Mouse (Mus musculus) intestine, embryonic 14.5 days (tissue): ENCODE data around the gene Cox8a. TPM values are rescaled to one million over a fixed set of nuclear protein-coding genes. Genes with fewer than 3 reads are reported as not detected.

Experiments used
- ATAC-seq: fragments of 200-750 bp; cut with Nextera tagmentation; replicated peaks from 2 replicates; pipeline ENCODE4 v1.8.0; 2017; ENCODE audit warnings: low read depth, moderate number of reproducible peaks, moderate TSS enrichment, moderate library complexity; ENCODE audit not compliant: low FRiP score, low TSS enrichment
- DNase-seq: peaks from one replicate; pipeline ENCODE4 v3.0.0-alpha.2; 2018; ENCODE audit warnings: low spot score
- H3K27ac ChIP-seq: fragments of 300-500 bp; sonication (generic); 2 replicates; pipeline ENCODE4 v1.5.1; 2014; ENCODE audit warnings: low read depth, mild to moderate bottlenecking, control low read depth
- H3K27me3 ChIP-seq: fragments of 300-500 bp; sonication (generic); replicated peaks from 2 replicates; pipeline ENCODE4 v1.6.1; 2014; ENCODE audit warnings: low read length, control low read depth; ENCODE audit not compliant: control insufficient read depth, insufficient read depth
- H3K36me3 ChIP-seq: fragments of 300-500 bp; sonication (generic); 2 replicates; pipeline ENCODE4 v1.6.1; 2014; ENCODE audit warnings: low read length, control low read depth; ENCODE audit not compliant: control insufficient read depth, insufficient read depth
- H3K4me1 ChIP-seq: fragments of 300-500 bp; sonication (generic); replicated peaks from 2 replicates; pipeline ENCODE4 v1.6.1; 2014; ENCODE audit warnings: low read length, control low read depth, mixed read lengths; ENCODE audit not compliant: control insufficient read depth, insufficient read depth
- H3K4me2 ChIP-seq: fragments of 300-500 bp; sonication (generic); 2 replicates; pipeline ENCODE4 v1.6.1; 2014; ENCODE audit warnings: low read length
- H3K4me3 ChIP-seq: fragments of 300-500 bp; sonication (generic); 2 replicates; pipeline ENCODE4 v1.5.1; 2014; ENCODE audit warnings: low read depth, low read length, control low read depth, mixed read lengths
- H3K9ac ChIP-seq: fragments of 300-500 bp; sonication (generic); 2 replicates; pipeline ENCODE4 v1.6.1; 2014; ENCODE audit warnings: mild to moderate bottlenecking, low read length
- H3K9me3 ChIP-seq: fragments of 300-500 bp; sonication (generic); 2 replicates; pipeline ENCODE4 v1.6.1; 2016; ENCODE audit warnings: low read length, control low read depth; ENCODE audit not compliant: control insufficient read depth
- WGBS: fragments of 180-500 bp; shearing (Covaris S2); extraction: QIAGEN DNeasy Blood & Tissue Kit; methylation state at CpG from one replicate; pipeline ENCODE4 v1.1.7; 2014; 5-methylcytosine and 5-hydroxymethylcytosine counted together
- polyA plus RNA-seq: library from polyadenylated mRNA; unstranded; fragments of >200 nt; fragmentation: Nextera tagmentation; extraction: Ambion mirVana; gene quantifications from 2 replicates; pipeline ENCODE4 v1.2.1, GENCODE M21; 2014

The Cox8a gene
- polyA plus RNA-seq = 1,241 and 1,347 TPM in 2 replicates

- Histone ChIP-seq H3K4me1 (peaks cover 21% of the 10 kb centered on the region), H3K27me3 (no peaks in the 10 kb centered on the region), H3K27ac (peak within 1 kb of the TSS; percentile 83), H3K9me3 (no peaks in the 10 kb centered on the region), H3K4me2 (peak within 1 kb of the TSS; percentile 77), H3K9ac (peak within 1 kb of the TSS; percentile 81), H3K36me3 (peaks cover 33% of the 10 kb centered on the region), H3K4me3 (peak within 1 kb of the TSS; percentile 89)
- DNase-seq (peak; percentile 95), ATAC-seq (peak; percentile 96)
- WGBS = under 1% methylated on average over 50 of the region's 50 CpGs
Measured at GRCm38 (mm10) chr19:7217162-7217925, at the start of gene Cox8a. Gene Cox8a, minus strand, starts transcription at chr19:7217616.

- Histone ChIP-seq H3K4me3 (no peak overlapping the region), H3K27ac (peak overlapping the region; percentile 86), H3K4me1 (peaks cover 49% of the 10 kb centered on the region), H3K4me2 (peak overlapping the region; percentile 35; the same call in 1 of the 2 replicates), H3K36me3 (peaks cover 5% of the 10 kb centered on the region; the same call in 1 of the 2 replicates), H3K9me3 (no peaks in the 10 kb centered on the region), H3K27me3 (no peaks in the 10 kb centered on the region), H3K9ac (no peak overlapping the region)
- ATAC-seq (no peak), DNase-seq (peak; percentile 67)
- WGBS = 63% methylated on average over 4 of the region's 4 CpGs
Measured at GRCm38 (mm10) chr19:7266421-7266831, 49.0 kb upstream of the Cox8a start.

GRCm38 (mm10) chr19:7265478-7266191, 48.2 kb upstream of the Cox8a start:
- WGBS = 19% methylated on average over 14 of the region's 14 CpGs
- H3K27me3 ChIP-seq = no peaks in the 10 kb centered on the region
- peaks cover 49% of the 10 kb centered on the region for H3K4me1 ChIP-seq
- H3K9me3 ChIP-seq = no peaks in the 10 kb centered on the region
- H3K36me3 ChIP-seq = no peaks in the 10 kb centered on the region; the same call in 1 of the 2 replicates
- DNase-seq = peak; percentile 80
- H3K27ac ChIP-seq = peak overlapping the region; percentile 86
- H3K4me3 ChIP-seq = no peak overlapping the region
- peak overlapping the region; percentile 35 for H3K4me2 ChIP-seq
- ATAC-seq = peak; percentile 14; the same call in 1 of the 2 replicates
- H3K9ac ChIP-seq = peak overlapping the region; percentile 20; the same call in 1 of the 2 replicates

GRCm38 (mm10) chr19:7264766-7265331, 47.4 kb upstream of the Cox8a start:
- DNase-seq = peak; percentile 60
- H3K27ac ChIP-seq = peak overlapping the region; percentile 86
- no peak overlapping the region for H3K9ac ChIP-seq

DNA sequence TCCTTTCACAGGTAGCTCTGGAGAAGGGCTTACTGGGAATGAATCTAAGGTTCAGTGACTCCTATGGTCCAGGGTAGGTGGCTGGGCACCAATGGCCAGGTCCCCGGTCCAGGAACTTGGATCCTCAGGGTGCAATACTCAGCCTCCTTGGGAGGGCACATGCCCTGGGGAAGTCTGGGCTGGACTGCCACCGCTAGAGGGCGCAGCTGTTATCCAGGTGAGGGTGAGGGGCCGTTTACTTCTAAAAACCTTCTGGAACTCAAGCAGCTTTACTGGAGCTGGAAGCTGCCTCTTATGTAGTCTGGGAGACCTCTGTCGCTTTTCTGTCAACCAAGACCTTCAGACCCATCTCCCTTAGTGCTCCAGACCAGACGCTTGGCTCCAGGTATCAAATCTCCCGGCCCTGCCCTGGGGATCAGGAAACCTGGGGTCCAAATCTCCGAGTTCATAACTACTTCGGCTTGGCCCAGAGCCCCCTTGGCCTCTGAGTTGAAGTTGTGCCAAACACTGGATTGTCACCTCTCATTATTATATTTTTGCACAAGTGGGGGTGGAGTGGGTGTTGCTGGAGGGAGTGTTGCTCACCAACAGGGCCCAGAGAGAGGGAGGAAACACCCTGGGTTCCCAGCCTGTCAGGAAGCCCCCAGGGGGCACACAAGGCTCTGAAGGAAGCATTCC, 46.8 kb upstream of the Cox8a start:
- Histone ChIP-seq H3K4me2 (no peak overlapping the region), H3K4me1 (peaks cover 40% of the 10 kb centered on the region), H3K9ac (no peak overlapping the region), H3K27me3 (no peaks in the 10 kb centered on the region), H3K27ac (0 out of 2 replicates have a peak overlapping the region, but pooled peaks have one; percentile 33), H3K4me3 (no peak overlapping the region), H3K9me3 (no peaks in the 10 kb centered on the region), H3K36me3 (no peaks in the 10 kb centered on the region)
- DNase-seq (peak; percentile 95), ATAC-seq (0 out of 2 replicates have a peak, but pooled peaks have one; percentile 24)
- WGBS = 19% methylated on average over 9 of the region's 9 CpGs

More at GRCm38 (mm10) chr19:7264766-7265331, 47.4 kb upstream of the Cox8a start:
- no peak overlapping the region for H3K4me3 ChIP-seq
- peaks cover 47% of the 10 kb centered on the region for H3K4me1 ChIP-seq
- H3K36me3 ChIP-seq = no peaks in the 10 kb centered on the region
- ATAC-seq = no peak
- WGBS = 24% methylated on average over 6 of the region's 6 CpGs
- no peak overlapping the region for H3K4me2 ChIP-seq
- no peaks in the 10 kb centered on the region for H3K27me3 ChIP-seq
- no peaks in the 10 kb centered on the region for H3K9me3 ChIP-seq

GRCm38 (mm10) chr19:7262592-7262991, 45.2 kb upstream of the Cox8a start:
- DNase-seq (no peak), ATAC-seq (no peak)
- Histone ChIP-seq H3K4me1 (peaks cover 35% of the 10 kb centered on the region), H3K9ac (no peak overlapping the region), H3K4me3 (no peak overlapping the region), H3K36me3 (no peaks in the 10 kb centered on the region), H3K27ac (no peak overlapping the region), H3K4me2 (no peak overlapping the region), H3K9me3 (no peaks in the 10 kb centered on the region), H3K27me3 (no peaks in the 10 kb centered on the region)
- 95% methylated on average over 1 of the region's 1 CpGs for WGBS

DNA sequence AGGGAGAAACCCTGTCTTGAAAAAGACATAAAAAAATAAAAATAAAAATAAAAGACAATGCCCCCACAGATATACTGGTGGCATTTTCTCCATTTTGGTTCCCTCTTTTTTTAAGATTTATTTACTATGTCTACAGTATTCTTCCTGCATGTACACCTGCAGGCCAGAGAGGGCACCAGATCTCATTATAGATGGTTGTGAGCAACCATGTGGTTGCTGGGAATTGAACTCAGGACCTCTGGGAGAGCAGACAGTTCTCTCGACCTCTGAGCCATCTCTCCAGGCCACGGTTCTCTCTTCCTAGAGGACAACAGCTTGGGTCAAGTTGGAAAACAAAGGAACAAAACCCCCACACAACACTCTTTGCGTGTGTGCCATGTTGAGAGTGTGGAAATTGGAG, 44.5 kb upstream of the Cox8a start:
- no peaks in the 10 kb centered on the region for H3K9me3 ChIP-seq
- 89% methylated on average over 3 of the region's 3 CpGs for WGBS
- no peak for ATAC-seq

DNA sequence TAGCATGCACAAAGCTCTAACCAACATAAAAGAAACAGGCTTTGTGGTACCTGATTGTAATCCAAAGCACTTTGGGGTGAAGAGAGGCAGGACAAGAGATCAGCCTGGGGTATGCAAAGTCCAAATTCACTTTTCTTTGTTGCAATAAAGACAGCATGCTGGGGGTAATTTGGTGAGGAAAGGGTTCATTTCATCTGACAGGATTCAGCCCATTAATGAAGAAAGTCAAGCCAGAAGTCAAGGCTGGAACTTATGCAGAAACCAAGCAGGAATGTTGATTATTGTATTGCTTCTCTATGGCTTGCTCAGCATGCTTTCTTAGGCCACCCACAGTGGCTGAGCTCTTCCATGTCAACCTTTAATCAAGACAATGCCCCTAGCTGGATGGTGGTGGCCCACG, 44.1 kb upstream of the Cox8a start:
- H3K4me1 ChIP-seq = peaks cover 24% of the 10 kb centered on the region
- WGBS = 92% methylated on average over 1 of the region's 1 CpGs
- H3K27me3 ChIP-seq = no peaks in the 10 kb centered on the region
- ATAC-seq (no peak), DNase-seq (no peak)
- no peak overlapping the region for H3K27ac ChIP-seq
- no peak overlapping the region for H3K4me2 ChIP-seq
- no peaks in the 10 kb centered on the region for H3K9me3 ChIP-seq
- H3K9ac ChIP-seq = no peak overlapping the region
- H3K4me3 ChIP-seq = no peak overlapping the region
- H3K36me3 ChIP-seq = no peaks in the 10 kb centered on the region

More for the DNA sequence above, 44.5 kb upstream of the Cox8a start:
- Histone ChIP-seq H3K9ac (no peak overlapping the region), H3K4me2 (no peak overlapping the region), H3K36me3 (no peaks in the 10 kb centered on the region), H3K27me3 (no peaks in the 10 kb centered on the region), H3K4me3 (no peak overlapping the region), H3K4me1 (peaks cover 29% of the 10 kb centered on the region), H3K27ac (no peak overlapping the region)
- no peak for DNase-seq
